Mouse (Mus musculus) lung, embryonic 14.5 days (tissue): ENCODE data around the gene 1700021F07Rik. TPM values are rescaled to one million over a fixed set of nuclear protein-coding genes. Genes with fewer than 3 reads are reported as not detected.

ENCODE experiments used
- ATAC-seq: fragments of 200-750 bp; cut with Nextera tagmentation; 2 replicates; pipeline ENCODE4 v1.8.0; 2017; ENCODE audit warnings: mild to moderate bottlenecking, moderate TSS enrichment, moderate library complexity; ENCODE audit not compliant: insufficient read depth
- DNase-seq: peaks from one replicate; pipeline ENCODE4 v3.0.0-alpha.2; 2015
- H3K27ac ChIP-seq: fragments of 300-500 bp; sonication (generic); 2 replicates; pipeline ENCODE4 v1.5.1; 2014; ENCODE audit warnings: low read depth, mild to moderate bottlenecking, moderate library complexity
- H3K27me3 ChIP-seq: fragments of 300-500 bp; sonication (generic); 2 replicates; pipeline ENCODE4 v1.6.1; 2014; ENCODE audit warnings: low read length, control low read depth; ENCODE audit not compliant: insufficient read depth
- H3K36me3 ChIP-seq: fragments of 300-500 bp; sonication (generic); 2 replicates; pipeline ENCODE4 v1.6.1; 2014; ENCODE audit warnings: control low read depth; ENCODE audit not compliant: insufficient read depth
- H3K4me1 ChIP-seq: fragments of 300-500 bp; sonication (generic); 2 replicates; pipeline ENCODE4 v1.6.1; 2014; ENCODE audit warnings: antibody characterized with exemption, control low read depth; ENCODE audit not compliant: insufficient read depth
- H3K4me2 ChIP-seq: fragments of 300-500 bp; sonication (generic); 2 replicates; pipeline ENCODE4 v1.6.1; 2014; ENCODE audit warnings: mild to moderate bottlenecking
- H3K4me3 ChIP-seq: fragments of 300-500 bp; sonication (generic); 2 replicates; pipeline ENCODE4 v1.5.1; 2014; ENCODE audit warnings: low read depth, low read length
- H3K9ac ChIP-seq: fragments of 300-500 bp; sonication (generic); 2 replicates; pipeline ENCODE4 v1.6.1; 2014
- H3K9me3 ChIP-seq: fragments of 300-500 bp; sonication (generic); 2 replicates; pipeline ENCODE4 v1.6.1; 2016; ENCODE audit warnings: low read depth, low read length, control low read depth
- CTCF ChIP-seq: IDR thresholded peaks from 2 replicates; pipeline ENCODE4 v1.5.1; 2016; ENCODE audit warnings: antibody characterized with exemption, low read depth
- WGBS: fragments of 180-500 bp; shearing (Covaris S2); extraction: QIAGEN DNeasy Blood & Tissue Kit; methylation state at CpG from one replicate; pipeline ENCODE4 v1.1.7; 2014; 5-methylcytosine and 5-hydroxymethylcytosine counted together
- polyA plus RNA-seq: library from polyadenylated mRNA; unstranded; fragments of >200 nt; fragmentation: Nextera tagmentation; extraction: Ambion mirVana; gene quantifications from 2 replicates; pipeline ENCODE4 v1.2.1, GENCODE M21; 2014

Gene 1700021F07Rik
- polyA plus RNA-seq, 1 experiment from 2014 or later: not detected

DNA sequence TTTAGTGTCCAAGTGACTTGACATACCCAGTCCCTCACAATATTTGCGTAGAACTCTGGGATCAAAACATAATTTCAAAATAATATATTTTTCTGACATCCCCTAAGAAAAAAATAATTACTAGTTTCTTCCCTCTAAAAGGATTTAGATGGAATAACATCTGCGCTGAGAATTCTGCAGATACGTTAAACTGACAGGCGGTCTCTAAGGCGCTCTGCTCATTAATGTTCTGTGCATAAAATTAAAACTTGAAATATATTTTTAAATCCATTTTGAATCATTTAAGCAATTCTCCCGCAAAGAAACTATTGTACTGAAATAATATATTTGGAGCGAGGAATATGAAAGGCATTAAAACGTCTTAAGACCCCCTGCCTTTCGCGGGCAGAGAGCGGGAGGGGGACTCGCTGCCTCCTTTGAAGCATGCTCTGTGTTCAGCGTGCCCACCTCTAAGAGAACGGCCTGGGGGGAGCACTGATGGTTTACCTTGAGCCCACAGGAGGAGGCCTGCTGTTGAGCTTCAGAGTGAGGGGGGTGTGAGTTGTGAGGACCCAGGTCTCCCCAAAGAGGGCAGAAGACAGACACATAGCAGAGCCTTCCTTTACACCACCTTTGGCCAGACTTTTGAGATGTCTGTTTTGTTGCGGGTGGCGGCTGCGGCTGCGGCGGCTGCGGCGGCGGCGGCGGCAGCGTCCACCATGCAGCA lies 6.1 kb upstream of the 1700021F07Rik start:
- ATAC-seq (no peak), DNase-seq (no peak)
- H3K9ac ChIP-seq: no peak overlapping the region
- H3K4me3 ChIP-seq: no peak overlapping the region
- peaks cover 4% of the 10 kb centered on the region; the same call in 1 of the 2 replicates for H3K4me1 ChIP-seq
- H3K27me3 ChIP-seq: no peaks in the 10 kb centered on the region
- H3K9me3 ChIP-seq: no peaks in the 10 kb centered on the region
- no peak overlapping the region for H3K27ac ChIP-seq
- no peaks in the 10 kb centered on the region for H3K36me3 ChIP-seq
- H3K4me2 ChIP-seq: no peak overlapping the region
- 81% methylated on average over 25 of the region's 25 CpGs for WGBS
- no peak for TF ChIP-seq CTCF

DNA sequence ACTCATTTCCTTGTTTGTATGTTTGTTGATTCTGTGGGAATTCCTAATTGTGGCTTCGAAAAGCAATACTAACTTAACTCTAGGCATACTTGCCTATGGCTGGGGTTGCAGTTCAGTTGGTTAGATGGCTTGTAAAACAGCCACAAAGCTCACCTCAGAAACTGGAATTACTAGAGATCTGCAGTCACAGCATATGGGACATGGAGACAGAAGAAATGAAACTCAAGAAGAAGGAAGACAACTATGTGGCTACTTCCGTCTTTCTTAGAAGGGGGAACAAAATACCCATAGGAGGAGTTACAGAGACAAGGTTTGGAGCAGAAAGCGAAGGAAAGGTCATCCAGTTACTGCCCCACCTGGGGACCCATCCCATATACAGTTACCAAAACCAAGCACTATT lies 6.1 kb downstream of the 1700021F07Rik start:
- no peak for TF ChIP-seq CTCF
- Histone ChIP-seq H3K4me2 (no peak overlapping the region), H3K4me3 (no peak overlapping the region), H3K4me1 (no peaks in the 10 kb centered on the region), H3K9ac (no peak overlapping the region), H3K27ac (no peak overlapping the region), H3K27me3 (no peaks in the 10 kb centered on the region), H3K9me3 (no peaks in the 10 kb centered on the region), H3K36me3 (no peaks in the 10 kb centered on the region)
- DNase-seq (no peak), ATAC-seq (no peak)
- WGBS: 77% methylated on average over 3 of the region's 3 CpGs

DNA sequence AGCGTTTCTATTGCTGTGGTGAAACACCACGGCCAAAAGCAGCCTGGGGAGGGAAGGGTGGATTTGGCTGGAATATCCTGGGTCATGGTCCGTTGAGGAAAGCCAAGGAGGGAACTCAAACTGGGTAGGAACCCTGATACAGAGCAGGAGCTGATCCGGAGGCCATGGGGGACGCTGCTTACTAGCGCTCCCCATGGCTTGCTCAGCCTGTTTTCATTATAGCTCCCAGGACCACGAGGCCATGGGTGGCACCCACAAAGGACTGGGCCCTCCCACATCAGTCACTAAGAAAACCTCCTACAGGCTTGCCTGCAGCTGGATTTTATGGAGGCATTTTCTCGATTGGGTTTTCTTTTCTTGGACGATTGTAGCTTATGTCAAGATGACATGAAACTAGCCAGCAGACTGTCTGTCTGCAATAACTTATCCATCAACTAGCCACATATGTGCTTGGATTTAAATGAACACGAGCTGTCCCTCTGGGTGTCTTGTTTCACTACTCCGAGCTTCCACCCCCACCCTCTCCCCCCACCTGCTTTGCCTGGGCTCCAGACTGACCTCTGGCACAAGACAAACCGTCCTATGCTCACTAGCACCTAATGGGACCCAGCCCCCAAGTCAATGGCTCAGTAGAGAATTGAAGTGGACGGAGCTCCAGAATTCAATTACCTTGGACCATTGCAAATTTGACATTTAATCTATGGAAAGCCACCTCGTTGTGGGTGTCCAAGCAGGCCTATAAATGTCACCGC lies 10.5 kb downstream of the 1700021F07Rik start:
- no peak overlapping the region for H3K4me3 ChIP-seq
- no peaks in the 10 kb centered on the region for H3K36me3 ChIP-seq
- H3K4me1 ChIP-seq: no peaks in the 10 kb centered on the region
- no peak overlapping the region for H3K4me2 ChIP-seq
- no peak for ATAC-seq
- no peak overlapping the region for H3K27ac ChIP-seq
- no peak for DNase-seq
- H3K9ac ChIP-seq: no peak overlapping the region
- H3K27me3 ChIP-seq: no peaks in the 10 kb centered on the region
- no peaks in the 10 kb centered on the region for H3K9me3 ChIP-seq
- no peak for TF ChIP-seq CTCF
- WGBS: 59% methylated on average over 15 of the region's 15 CpGs

DNA sequence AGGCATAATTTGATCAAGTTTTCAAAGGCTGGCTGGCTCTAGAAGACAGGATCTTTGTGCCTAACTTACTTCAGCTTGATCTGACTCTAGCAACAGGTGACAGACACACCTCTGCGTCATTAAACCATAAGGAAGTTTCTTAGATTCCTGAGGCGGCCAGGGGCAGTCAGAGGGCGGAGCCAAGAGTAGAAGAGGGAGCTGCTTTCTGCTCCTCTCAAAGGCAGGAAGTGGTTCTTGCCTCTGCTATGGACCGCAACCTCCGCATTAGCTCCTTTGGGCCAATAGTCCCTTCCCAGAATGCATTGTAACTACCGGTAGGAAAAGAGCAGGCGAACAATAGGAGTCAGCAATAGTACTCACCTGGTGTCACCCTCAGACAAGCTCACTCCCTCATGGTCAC lies 12.2 kb downstream of the 1700021F07Rik start:
- no peak overlapping the region for H3K9ac ChIP-seq
- WGBS: 67% methylated on average over 7 of the region's 7 CpGs
- no peak overlapping the region for H3K27ac ChIP-seq
- H3K36me3 ChIP-seq: no peaks in the 10 kb centered on the region
- DNase-seq: no peak
- no peak overlapping the region for H3K4me2 ChIP-seq
- H3K27me3 ChIP-seq: no peaks in the 10 kb centered on the region
- H3K4me3 ChIP-seq: no peak overlapping the region
- no peak for ATAC-seq
- no peak for TF ChIP-seq CTCF
- H3K9me3 ChIP-seq: no peaks in the 10 kb centered on the region
- H3K4me1 ChIP-seq: no peaks in the 10 kb centered on the region

DNA sequence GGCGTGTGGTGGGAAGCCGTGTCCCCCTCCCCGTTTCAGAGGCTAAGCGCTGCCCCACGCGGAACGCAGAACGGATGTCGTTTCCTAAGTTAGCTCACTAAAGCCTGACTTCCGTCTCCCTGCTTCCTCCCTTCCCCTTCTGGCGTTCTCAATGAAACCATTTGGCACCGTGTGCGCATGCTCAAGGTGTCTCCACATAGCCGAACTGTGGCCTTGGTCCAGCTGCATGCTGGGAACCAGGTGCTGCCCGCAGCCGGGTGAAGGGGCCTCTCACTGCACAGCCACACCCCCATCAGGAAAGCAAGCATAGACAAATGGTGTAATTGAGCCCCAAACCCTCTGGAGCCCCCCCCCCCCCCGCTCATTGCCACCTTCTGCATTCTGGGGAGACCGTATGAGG lies 13.0 kb downstream of the 1700021F07Rik start:
- Histone ChIP-seq H3K4me1 (no peaks in the 10 kb centered on the region), H3K4me3 (no peak overlapping the region), H3K27ac (no peak overlapping the region), H3K27me3 (no peaks in the 10 kb centered on the region), H3K4me2 (no peak overlapping the region), H3K9me3 (no peaks in the 10 kb centered on the region), H3K36me3 (no peaks in the 10 kb centered on the region), H3K9ac (no peak overlapping the region)
- 74% methylated on average over 18 of the region's 18 CpGs for WGBS
- TF ChIP-seq CTCF: no peak
- ATAC-seq (no peak), DNase-seq (no peak)

DNA sequence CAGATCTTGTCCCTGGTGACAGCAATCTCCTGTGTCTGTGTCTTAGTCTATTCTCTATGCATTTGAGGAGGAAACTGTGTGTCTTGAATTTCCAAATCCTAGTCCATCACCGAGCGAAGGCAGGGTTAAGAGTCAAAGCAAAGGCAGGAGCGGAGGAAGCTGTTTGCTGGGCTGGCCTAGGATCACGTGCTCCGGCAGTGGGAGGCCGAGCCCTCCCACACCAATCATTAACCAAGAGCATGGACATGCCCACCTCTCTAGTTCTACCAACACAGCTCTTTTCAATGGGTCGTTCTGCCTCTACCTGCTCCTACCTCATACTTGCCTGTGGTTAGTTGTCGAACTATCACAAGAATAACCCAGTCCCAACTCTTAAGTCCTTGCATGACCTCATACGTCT lies 13.5 kb downstream of the 1700021F07Rik start:
- H3K36me3 ChIP-seq: no peaks in the 10 kb centered on the region
- no peak for DNase-seq
- no peak overlapping the region for H3K27ac ChIP-seq
- ATAC-seq: no peak
- no peaks in the 10 kb centered on the region for H3K27me3 ChIP-seq
- no peaks in the 10 kb centered on the region for H3K9me3 ChIP-seq
- H3K9ac ChIP-seq: no peak overlapping the region
- H3K4me1 ChIP-seq: no peaks in the 10 kb centered on the region
- H3K4me2 ChIP-seq: no peak overlapping the region
- H3K4me3 ChIP-seq: no peak overlapping the region
- TF ChIP-seq CTCF: no peak
- 75% methylated on average over 9 of the region's 9 CpGs for whole genome bisulfite sequencing

DNA sequence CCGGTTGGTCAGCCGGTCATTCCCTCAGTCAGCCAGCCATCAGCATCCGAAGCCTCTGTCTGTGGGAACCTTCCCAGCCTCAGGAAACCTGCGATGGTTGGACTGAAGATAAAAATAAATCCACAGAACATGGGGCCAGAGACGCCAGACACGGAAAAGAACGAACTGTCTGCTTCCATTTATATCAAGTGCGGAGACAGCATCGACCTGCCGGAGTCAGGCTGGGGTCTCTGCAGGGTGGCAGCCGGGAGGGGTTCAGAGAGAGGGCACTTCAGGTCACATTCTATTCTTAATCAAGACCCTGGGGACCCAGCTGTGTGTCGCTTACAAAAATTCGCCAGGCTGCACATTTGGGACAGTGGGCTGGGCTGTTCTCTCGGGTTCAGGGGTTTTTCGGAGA lies 17.4 kb downstream of the 1700021F07Rik start:
- H3K27me3 ChIP-seq: no peaks in the 10 kb centered on the region
- TF ChIP-seq CTCF: no peak
- DNase-seq (no peak), ATAC-seq (no peak)
- no peak overlapping the region for H3K27ac ChIP-seq
- 35% methylated on average over 15 of the region's 15 CpGs for WGBS
- H3K4me1 ChIP-seq: no peaks in the 10 kb centered on the region
- no peaks in the 10 kb centered on the region for H3K9me3 ChIP-seq
- no peak overlapping the region for H3K4me2 ChIP-seq
- no peaks in the 10 kb centered on the region for H3K36me3 ChIP-seq
- H3K4me3 ChIP-seq: no peak overlapping the region
- no peak overlapping the region for H3K9ac ChIP-seq
